Mouse (Mus musculus) layer of hippocampus, adult 9-10 months (tissue): ENCODE measurements around the gene Uimc1.

Experiments used
- DNase-seq: peaks from one replicate; pipeline ENCODE4 v3.0.0; 2022; ENCODE audit warnings: low spot score

Uimc1 gene

DNA sequence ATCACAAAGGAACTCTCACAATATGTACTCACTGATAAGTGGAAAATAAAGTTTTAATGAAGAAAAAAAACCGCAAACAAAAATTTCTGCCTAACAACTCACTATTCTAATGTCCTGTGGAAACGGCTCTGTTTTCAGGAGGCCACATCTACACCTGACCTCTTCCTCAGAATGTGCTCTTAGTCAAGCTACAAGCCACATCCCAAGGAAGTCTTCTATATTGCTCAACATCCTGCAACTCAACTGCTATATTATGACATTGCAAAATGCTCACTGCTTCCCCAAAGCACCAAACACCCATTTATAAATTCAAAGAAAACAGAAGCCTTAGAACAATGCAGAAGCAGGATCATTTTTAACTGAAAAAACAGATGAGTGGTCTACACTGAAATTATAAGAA lies 60.1 kb downstream of the Uimc1 start:
- no peak for DNase-seq

DNA sequence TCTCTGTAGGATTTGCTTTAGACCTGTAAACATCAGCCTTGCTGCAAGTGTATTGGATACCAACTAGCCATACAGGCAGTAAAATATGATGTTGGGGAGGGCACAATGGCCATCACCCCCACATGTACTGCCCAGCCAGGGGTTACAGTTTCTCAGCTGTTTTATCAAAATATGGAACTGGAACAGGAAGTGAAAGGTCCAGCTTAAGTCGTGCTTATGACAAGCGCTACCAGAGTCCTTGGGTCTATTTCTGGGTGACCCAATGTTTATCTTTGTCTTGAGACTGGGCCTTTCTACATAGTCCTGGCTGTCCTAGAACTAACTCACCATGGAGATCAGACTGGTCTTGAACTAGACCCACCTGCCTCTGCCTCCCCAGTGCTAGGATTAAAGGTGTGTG lies 75.9 kb downstream of the Uimc1 start:
- DNase-seq = no peak

DNA sequence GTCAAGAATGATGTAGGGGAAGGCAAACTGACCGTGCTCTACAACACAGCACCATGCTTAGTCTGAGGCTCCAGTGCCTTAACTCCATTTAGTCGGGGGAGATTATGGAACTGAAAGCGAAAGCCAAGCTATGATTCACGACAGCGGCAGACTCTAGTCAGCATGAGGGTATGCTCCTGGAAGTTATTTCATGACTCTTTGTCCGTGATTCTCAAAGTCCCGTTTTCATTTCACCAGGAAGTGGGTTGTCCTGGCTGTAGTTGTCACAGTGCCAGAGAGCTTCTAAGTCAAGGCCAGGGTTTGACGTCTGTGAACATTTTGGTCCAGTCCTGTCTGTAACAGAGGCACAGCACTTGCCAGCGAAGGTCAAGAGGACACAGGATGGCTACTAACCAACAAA lies 77.4 kb downstream of the Uimc1 start:
- DNase-seq = no peak

DNA sequence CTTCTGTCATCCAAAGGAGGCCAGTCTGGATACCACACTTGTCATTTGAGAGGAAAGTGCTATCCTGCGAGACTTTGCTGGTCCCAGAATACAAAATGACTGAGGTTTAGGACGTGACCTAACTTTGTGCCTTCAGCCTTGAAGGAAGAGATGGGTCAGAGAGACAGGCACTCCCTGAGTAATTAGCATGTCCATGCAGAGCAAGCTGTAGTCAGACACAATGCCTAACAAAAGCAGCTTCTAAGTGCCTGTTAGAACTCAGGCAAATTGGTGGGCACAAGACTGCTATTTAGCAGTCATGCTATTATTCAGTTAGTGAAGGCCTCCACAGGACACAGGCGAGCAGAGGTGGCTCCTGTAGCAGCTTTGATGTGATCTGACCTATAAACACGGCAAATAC lies 77.8 kb downstream of the Uimc1 start:
- DNase-seq = no peak

DNA sequence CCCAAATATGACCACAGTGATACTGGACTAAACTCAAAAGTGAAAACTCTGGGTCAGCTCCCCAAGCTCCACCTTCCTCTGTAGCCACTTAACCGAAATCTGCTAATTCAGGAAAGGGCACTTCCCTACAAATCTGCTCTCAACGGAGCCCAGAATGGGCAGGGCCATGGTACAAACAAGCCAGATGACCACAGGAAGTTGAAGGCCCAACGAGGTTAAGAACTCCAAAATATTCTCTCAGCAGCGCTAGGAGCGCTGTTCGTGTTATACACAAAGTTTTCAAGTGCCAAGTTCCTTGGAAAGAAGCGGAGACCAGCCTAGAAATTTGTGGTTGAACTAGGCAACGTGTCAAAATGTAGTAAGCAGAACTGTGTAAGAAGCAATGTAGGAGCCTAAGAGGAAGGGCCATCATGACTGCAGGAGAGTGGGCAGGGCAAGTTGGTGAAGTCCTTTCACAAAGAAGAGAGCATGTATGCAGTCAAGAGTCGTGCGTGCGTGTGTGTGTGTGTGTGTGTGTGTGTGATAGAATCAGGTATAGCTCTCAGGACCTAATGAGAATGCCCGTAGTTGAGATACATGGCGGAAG lies 78.8 kb downstream of the Uimc1 start, which contains the start of gene Hk3:
Gene Hk3, minus strand, starts transcription at position 192 of the 586 bp plus-strand sequence.
- no peak for DNase-seq

DNA sequence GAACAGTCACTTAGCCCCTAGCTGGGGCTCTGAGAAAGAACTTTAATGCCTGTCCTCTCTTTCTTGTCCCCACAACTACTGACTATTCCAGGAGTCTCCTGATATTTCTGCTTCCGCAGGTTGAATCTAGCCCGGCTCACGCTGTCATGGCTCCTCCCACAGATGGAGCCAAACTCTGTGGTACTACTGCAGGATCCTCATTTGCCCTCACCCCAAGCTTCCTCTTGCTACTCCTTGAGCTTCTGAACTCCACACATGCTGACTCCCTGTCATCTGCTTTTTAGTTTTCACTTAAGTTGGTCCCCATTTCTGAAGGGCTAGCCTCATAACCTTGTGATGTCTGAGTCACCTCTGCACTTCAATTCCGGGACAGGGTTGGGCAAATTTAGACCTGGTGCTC lies 80.0 kb downstream of the Uimc1 start:
- no peak for DNase-seq

DNA sequence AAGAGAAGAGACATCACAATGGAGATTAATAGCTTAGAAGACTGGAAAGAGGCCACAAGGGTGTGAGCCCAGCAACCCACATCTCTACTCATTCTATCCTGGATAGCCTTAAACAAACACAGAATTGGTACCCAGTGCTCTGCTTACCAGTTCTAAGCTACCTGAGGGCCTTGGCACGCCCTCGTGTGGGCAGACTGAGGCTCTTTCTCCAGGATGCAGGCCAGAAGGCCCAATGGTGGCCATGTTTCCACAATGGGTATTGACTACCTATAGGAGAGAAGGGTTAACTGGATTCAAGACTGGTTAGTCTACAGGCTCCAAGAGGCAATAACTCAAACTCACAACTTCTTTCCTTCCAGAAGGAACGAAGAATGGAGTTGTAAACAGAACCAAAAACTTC lies 80.9 kb downstream of the Uimc1 start:
- DNase-seq = no peak

DNA sequence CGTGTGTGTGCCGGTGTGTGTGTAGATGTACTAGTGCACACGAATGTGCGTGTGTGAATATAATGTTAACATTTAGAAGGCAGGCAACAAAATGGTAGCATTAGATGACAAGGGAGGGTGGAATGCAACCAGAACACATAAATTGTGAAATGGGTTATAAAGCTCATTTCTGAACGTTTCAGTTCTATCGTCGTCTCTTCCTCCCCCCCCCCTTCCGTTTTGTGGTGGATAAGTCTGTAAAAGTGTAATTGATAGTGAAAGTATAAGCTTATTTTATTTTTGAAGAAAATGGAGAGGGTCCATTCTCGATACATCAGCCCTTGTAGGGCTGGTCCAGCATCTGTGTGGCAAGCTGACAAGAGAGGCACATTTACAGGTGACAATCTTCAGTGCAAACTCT lies 81.4 kb downstream of the Uimc1 start:
- no peak for DNase-seq

DNA sequence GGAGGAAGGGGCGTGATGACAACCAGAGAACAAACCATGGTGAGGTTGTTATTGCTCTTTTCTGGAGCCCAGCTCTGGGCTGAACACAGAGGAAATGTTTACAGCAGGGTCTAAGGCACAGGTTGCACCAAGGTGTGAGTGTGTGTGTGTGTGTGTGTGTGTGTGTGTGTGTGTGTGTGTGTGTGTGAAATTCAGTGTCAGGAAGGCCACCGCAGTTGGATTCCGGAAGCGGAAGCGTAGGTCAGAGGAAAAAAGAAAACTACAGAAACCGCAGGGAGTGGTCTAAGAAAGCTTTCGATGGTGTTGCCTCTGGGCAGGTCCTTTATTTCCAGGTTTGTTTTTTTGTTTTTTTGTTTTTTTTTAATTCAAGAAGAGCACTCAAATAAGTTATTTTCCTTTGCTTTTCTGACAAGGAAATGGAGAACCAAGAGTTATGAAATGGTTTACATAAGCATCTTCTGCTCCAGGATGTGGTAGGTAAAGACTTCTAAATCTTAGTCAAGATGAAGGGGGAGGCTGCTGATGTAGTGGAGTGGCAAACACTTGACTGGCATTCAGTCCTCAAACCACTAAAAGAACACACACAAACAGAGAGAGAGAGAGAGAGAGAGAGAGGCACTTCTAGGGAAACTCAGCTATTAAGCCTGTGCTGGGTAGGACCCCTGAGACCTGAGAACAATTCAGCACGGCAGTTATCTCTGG lies 82.1 kb downstream of the Uimc1 start:
- DNase-seq = no peak

DNA sequence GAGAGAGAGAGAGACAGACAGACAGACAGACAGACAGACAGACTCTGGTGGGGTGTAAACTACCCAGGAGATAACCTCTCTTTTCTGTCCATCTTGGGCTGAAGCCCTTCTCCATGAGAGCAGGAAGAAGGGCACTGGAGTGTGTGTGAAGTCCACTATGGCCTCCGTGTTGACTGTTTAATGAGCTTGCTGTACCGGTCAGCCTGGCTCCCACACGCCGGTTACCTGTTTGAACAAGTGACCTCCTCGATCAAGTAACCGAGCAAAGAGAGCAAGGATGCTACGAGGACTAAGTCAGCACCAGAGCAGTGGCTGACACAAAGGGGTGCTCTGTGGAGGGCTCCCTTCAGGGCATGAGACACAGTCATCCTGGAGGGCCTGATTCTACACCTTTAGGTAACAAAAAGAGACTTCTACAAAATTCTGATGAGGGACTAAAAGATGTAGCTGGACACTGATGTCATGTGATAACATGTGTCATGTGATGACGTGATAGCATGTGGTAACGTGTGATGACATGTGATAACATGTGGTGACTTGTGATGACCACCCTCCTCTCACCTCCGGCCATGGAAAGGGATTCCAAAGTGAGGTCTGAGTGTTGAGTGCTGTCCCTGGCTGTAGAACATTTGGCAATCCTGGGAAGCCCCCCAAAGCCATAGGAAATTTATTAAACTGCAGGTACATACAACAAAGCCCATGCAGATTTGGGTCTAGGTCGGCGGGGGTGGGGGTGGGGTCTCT lies 82.8 kb downstream of the Uimc1 start:
- no peak for DNase-seq

DNA sequence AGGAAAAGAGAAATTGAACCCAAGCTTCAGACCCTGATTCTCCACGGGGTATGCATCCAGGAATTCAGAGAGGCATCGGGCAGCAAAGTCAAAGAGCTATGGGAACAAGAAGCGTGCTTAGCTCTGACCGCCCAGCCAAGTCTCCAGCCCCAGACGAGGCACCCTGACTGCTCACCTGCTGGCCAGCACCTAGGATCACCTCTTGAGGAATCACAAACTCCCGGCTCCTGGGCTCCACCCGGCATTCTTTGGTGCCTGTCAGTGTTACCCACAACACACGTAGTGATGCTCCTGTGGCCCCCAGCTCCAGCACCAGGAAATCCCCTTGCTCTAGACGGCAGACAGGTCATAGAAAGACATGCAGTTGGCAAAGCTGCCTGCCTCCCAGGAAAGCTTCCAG lies 85.6 kb downstream of the Uimc1 start:
- no peak for DNase-seq

DNA sequence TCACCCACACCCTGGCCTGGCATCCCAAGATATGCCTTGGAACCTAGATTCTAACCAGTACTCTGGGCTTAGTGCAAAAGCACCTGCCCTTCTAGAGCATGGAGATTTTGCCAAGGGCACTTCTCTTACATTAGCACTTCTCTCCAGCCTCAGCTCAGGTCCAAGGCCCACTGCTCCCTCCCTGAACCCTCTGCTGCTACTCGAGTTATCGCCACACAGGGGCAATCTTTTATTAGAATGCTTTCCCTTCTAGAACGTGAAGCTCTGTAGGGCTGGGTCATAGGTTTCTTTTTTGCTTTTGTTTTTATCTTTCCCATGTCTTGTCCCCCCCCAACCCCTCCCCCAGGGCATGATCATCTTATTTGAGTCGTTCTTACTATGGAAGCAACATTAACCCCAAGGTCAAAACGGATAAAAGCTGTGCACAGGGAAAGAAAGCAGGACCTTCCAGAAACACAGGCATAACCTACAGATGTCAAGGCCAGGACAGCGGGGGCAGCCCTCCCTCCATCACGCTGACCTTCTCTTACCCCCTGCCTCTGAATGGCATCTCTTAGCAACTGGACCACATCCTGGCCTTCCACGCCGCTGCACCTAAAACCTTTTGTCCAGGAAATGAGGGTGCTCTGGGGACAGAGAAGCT lies 86.3 kb downstream of the Uimc1 start:
- DNase-seq = no peak

DNA sequence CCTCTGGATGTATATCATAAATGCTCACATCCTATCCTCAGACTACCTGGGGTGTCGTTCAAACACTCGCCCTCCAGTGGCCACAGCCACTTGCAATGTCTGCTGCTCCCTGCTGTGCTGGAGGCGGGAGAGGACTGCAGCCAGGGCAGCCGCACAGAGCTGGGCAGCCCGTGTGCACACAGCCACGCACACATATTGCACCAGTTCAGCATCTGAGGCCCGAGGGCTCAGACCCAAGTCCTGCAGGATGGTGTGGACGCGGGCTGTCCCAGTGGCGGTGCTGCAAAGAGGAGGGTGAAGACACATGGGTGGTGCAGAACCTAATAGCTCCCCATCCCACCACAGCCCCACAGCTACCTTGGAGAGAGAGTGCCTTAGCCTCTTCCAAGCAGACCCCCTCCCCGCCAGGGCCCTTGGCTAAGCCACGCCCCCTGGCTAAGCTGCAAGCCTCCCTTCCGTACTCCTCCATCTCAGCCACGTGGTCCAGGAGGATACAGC lies 88.1 kb downstream of the Uimc1 start:
- DNase-seq = no peak

DNA sequence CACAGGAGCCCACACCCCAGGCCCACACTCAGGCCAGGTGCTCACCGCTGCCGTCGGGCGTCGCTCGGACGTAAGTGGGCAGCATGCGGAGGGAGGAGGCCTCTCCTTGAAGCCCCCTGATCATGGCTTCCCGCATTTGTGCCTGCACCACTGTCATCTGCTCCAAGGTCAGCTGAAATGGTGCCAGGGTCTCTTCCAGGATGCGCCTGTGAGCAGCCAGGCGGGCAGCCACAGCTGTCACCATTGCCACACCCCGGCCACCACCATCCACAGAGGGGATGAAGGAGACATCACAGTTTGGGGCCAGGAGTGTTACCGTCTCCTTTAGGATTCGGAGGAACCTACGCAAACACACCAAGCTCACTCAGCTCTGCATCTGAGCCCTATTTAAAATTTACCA lies 89.0 kb downstream of the Uimc1 start:
- DNase-seq = no peak

DNA sequence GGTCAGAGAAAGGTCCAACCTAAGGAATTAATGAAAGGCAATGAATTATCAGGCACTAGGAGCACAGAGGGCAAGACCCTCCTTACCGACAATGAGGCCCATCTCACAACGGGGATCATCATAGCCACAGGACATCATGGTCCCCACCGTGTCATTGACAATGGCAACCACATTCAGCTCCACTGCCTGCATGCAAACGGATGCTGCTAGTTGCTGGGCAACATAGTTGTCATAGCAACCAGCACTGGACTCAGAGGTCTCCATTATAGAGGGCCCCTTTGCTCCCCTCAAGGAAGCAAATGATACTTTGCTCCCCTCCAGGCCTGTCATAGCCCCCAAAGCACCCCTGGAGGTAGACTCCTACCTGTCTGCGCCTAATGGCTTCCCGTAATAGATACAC lies 91.5 kb downstream of the Uimc1 start:
- no peak for DNase-seq

DNA sequence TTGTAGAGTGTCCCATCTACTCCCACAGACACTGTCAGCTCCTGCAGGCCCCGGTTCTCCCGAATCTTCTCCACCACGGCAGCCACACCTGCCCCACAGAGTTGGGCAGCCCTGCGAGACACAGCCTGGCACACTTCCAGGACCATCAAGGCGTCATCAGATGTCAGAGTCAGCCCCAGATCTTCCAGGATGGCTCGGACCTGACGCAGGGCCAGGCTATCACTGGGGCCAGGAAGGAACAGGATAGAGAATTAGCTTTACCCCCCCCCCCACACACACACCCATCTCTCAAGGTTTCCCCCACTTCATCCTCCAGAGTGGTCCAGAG lies 93.7 kb downstream of the Uimc1 start:
- no peak for DNase-seq

DNA sequence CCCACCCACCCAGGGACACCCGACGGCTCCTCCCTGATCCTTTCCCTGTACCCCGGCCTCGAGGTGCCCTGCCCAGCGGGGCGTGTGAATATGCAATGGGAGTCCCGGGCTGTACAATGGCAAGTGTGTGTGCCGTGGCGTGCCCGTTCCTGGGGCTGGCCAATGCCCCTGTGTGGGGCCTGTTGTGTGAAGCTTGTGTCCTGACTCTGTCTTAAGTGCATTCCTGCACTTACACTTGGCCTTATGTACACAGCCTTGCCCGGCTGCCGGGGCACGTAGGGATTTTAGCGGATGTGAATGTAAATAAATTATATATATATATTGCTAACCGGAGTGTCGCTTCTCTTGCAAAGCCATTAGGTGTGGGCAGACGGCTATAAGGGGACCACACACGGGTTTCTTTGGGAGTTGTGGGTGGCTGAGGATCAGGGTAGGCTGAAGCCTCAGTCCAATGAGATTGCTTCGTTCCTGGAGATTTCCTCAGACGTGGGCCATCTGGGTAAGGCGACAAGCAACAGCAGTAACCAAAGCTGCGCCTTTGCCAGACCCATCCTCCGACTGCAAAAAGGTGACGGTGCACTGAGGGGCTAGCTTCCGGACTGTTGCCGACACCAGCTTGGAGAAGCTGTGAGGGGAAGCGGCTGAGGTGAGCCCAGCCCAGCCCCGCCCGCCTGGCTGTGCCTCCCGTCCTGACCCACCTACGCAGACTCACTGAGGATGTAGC lies 94.2 kb downstream of the Uimc1 start:
- DNase-seq = no peak

DNA sequence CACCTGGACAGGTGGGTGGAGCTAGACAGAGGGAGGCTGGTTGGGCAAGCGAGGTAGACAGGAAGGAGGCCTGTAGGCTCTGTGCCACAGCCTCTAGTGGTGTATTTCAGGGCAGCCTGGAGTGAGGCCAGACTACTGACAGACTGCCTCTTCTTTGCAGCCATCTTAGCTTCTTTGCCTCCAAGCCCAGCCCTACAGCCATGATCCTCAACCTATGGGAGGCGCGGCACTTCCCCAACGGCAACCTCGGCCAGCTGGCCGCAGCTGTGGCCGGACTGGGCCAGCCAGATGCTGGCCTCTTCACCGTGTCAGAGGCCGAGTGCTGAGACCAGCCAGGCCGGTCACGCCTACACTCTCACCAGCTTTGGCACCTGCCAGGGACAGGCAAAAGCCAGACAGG lies 95.5 kb downstream of the Uimc1 start:
- DNase-seq = no peak

DNA sequence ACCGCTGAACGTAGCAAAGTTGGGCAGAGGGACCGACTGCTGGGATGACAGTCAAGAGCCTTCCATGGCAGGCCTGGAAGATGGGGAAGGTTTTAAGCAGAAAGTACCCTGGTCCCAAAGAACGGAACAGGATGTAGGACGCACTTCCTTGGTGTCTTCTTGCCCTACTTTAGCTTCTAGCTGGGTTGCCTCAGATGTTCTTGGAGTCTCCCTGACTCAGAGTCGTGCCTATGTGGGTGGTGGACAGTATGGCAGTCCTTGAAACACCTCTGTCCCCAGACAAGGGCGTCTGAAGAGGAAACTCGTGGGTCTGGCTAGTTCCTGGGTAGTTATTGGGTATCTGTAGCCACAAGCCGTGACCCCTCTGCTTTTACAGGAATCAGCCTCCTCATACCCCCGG lies 98.0 kb downstream of the Uimc1 start:
- no peak for DNase-seq

DNA sequence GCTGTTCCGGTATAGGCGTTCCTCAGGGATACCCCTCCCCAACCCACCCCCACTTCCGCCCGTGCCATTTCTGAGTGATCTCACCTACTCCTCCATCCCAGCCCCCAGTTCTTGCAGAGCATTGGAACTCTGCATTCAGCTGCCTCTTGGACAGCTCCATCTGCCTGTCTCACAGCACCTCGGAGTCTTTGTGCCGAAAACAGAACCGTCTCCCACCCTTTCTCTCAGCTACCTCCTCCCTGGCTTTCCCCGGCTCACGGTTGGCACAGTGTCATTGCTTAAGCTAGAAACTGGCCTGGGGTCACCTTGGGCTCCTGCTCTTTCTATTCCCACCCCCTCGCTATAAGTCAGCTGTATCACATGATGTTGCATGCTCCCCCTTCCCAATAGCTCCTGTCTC lies 99.7 kb downstream of the Uimc1 start:
- no peak for DNase-seq

DNA sequence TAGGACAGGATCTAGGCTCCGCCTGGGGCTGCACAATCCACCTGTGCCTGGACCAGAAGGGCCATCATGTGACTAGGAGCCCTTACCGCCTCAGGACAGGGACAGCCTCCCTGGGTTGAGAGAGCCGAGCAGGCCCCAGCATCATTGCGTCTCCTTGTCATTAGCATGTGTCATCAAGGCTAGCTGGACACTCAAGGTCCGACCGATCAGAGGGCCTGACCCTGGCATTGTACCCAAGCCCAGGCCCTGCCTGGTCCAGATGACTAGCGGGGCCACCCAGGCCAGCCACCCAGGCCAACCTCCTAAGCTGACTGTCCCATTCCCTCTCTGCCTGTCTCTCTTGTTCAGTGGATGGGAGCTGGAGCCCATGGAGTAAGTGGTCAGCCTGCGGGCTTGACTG lies 102.5 kb downstream of the Uimc1 start:
- no peak for DNase-seq

DNA sequence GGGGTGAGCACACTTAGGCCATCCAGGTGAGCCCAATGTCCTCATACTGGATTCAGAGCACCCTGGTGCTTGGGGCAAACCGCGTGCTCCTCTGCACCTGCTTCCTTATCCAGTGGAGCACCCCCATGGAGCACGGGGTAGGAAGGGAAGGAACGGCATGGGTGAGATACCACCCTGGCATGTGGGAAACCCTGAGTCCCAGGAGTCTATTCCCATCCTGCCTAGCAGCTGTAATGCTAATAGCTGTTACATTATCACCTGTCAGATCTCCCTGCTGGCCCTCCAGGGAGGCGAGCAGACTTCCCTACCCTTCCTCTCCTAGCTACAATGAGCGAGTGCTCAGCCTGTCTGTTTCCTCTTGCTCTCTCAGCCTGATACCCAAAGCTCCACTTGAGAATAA lies 104.9 kb downstream of the Uimc1 start:
- DNase-seq = no peak
